Mouse (Mus musculus) CD4-positive helper T cell, adult 2 months (primary cell): ENCODE measurements around the gene Zkscan16.
A peak's percentile ranks its signal among the peaks of the same experiment; 100 is the strongest.

Source experiments
- DNase-seq: peaks from one replicate; pipeline ENCODE4 v3.0.0-alpha.2; 2012; ENCODE audit warnings: low read depth, missing footprints, low spot score

Gene Zkscan16

DNA sequence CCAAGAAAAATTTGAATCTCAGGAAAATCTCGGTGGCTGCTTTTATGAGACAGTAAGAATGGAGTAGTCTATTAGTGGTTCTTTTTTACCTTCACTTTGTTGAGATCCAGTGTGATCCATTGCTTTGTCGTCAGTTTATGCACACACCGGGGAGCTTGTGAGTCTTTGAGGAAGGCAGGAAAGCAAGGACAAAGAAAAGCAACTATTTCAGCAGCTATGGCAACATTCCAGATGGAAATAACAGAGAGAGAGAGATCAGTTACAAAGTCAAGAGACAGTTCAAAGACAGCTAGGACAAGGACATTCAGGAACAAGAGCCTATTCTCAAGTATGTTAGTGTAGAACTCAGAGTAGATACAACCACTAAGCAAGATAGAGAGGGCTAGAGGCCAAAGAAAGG is 7.6 kb upstream of the Zkscan16 start:
- DNase-seq, result no peak

DNA sequence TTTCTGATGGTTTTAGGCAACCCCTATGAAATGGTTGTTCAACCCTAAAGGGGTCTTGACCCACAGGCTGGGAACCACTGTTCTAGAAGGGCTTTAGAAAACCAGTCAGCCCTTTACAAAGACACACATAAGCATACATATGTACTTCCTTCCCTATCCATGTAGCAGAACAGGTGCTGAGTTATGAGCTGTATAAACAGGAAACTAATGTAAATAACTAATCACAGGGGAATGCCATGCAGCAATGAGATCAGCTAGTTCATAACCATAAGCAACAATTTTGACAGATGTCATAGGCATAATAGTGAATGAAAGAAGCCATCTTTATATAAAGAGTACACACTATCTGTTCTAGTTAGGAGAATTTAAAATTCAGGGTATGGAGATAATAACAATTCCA is 1.8 kb upstream of the Zkscan16 start:
- DNase-seq, result no peak

DNA sequence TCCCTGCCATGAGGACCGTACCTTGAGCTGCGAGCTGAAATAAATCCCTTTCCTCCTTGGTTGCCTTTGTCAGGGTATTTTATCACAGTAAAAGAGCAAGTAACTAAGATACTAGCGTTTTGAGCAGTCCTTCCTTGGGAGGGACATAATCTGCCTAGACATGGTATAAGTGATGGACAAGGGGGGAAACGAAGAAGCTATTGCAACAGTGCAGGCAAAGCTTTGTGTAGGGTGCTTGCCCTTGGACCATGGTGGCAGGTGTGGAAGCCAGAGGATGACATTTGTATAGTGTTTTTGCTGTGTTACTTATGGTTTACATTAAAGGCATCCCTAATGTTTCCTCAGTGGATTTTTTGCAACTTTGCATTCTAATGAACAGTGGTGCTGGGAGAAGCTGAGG is 486 bp upstream of the Zkscan16 start:
- no peak for DNase-seq

DNA sequence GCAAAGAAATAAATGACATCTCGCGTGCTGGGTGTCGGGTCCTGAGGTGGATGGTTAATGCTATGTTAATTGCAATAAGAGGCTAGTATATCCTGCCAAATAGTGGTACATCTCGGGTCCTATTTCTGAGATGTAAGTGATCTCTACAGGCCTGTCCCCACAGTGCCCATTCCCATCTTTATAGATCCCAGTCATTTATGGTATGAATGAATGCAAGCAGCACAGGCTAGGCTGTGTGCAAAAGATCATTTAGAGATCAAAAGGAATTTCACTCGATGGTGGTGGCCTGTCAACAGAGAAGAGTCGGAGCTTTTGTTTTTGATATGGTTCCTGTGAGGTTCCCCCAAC is 752 bp downstream of the Zkscan16 start:
- DNase-seq, result peak; percentile 35

DNA sequence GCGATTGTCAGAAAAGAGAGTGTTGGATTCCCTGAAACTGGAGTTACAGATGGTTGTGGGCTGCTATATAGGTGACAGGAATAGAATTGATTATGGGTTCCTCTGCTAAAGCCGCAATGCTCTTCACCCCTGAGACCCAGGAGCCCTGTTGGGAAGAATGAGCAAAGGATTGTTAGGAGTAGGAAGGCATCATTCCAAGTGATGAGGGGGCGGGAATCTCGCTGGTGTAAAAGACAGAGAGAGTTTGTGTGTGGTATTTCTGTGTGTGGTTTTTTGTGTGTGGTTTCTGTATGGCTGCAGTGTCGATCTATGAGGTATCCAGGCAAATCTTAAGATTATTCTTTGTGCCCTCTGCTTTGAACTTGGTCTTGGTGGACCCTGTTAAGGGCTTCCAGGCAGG is 1.3 kb downstream of the Zkscan16 start:
- DNase-seq, result no peak

DNA sequence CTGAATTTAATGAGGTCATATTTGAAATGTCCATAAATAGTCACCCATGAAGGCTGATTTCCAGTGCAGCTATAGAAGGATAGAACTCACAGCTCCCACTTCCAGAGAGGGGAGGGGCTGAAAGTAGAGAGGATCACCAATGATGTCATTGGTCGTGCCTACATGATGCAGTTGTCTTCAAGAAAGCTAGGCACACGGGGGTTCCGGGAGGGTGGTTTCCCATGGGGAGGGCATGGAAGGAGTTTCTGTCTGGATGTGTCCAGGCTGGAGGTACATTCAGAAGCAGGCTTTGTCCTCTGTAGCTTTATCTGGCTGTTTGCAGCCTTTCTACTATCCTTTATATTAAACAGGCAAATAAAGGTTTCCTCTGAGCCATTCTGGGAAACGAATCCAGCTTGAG is 5.0 kb downstream of the Zkscan16 start:
- DNase-seq, result no peak

DNA sequence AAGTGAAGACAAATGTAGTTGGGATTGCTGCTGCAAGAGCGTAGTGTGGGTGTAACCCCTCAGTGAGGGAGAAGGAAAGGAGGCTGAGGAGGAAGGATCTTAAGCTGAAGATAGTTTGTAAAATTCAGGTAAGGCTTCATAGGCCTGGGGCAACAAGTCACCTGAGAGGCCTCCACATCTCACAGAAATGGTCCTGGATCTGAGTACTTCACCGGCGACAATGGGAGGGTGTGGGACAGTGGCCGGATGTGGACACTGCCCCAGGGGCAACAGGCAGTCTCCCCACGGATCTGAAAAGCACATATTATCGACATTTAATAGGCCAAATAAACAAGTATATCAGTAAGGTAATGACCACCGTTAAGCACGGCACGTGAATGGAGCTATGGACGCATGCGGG is 9.2 kb downstream of the Zkscan16 start:
- no peak for DNase-seq

DNA sequence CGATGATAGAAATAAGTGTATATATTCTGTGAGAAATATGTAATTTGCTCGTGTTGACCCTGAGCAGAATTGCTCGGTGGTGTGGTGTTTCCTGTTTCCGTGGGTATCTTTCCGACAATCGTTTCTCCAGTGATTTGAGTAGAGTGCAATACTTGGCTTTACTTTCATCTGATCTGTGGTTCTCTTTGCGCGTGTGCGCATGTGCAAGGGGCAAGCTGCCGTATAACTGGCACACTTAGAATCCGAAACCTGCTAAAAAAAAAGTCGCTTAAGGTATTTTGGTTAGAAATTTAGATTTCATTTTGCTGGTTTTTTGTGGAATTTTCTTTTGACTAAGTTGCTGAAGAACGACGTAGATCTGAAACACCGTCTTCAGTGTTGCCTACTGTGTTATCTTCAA is 18.3 kb downstream of the Zkscan16 start:
- peak; percentile 14 for DNase-seq

DNA sequence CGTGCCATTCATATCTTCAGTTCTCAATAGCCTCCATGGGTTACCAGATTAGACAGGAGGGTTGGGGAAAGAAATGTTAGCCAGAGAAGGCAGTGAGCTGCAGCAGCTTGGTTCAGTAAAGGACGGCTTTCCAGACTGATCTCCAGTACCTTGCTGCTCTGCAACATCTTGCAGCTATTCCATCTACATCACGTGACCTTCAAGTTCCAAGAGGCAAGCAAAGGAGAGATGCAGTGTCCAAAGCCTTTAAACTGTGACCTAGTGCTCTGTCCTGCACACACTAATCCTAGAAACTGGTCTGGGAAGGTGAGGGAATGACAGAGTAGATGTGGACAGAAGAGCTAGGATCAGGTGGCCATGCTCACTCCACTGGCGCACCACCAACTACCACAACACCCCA is 19.8 kb downstream of the Zkscan16 start:
- DNase-seq, result no peak

DNA sequence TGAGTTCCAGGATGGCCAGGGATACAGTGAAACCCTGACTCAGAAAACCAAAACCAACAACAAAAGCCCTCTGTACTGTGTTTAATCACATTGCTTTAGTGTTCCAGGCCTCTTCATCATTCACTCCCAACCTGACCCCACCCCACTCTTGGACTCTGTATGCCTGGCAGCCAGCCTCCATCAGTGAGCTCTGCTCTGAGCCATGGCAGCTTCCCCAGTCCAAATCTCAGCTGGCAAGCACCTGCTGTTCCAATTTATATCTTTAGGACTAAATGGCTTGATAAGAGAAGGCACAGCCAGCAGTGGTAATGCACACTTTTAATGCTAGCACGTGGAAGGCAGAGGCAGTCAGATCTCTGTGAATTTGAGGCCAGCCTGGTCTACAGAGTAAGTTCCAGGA is 21.7 kb downstream of the Zkscan16 start:
- DNase-seq, result no peak

DNA sequence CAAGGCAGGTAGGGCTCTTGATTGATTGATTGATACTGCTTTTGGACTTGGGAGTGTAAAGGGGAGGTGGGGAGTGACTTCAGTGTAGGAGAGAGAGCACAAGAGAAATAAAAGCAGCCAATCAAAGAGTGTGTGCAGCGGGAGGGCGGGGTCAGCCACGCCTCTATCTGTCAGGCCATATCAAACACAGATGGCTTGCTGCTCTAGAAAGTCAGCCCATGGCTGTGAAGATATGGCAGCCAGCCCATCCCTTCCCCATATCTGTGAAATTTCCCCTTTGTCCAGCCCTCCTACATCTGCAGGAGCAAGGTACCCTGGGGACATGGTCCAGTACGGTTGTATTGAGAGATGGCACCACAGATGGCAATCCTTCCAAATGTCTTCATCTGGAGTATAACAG is 27.2 kb downstream of the Zkscan16 start:
- no peak for DNase-seq

DNA sequence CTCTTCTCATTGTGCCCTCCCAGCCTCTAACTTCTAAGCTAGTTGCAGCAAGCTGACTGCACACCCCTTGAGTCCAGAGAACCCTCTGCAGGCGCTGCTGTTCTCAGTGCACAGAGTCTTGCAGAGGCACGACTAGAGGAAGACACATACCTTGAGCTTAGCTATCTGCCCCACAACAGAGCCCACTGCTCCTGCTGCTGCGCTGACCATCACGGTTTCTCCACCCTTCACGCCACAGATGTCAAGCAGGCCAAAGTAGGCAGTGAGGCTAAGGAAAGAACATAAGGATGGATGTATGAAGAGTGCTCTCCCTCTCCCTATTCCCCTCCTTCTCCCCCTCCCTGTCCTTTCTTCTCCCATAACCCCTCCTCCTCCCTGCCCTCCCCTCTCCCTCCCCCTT is 32.3 kb downstream of the Zkscan16 start:
- DNase-seq, result no peak

DNA sequence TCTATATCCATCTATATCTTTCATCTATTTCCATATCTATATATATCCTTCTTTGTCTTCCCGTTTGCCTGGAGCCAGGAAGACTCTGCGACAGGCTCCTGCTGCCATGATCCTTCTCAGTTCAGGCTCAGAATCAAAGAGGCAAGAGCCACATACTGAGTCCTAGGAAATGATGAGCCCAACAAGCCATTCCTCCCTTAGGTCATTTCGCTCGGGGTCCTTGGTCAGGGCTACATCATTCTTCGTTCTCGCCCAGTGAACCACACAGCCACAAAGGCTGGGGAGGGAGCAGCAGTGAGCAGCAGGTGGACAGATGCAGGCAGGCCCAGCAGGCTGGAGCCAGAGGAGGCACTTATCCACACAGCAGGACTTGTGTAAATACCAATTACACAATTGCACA is 38.0 kb downstream of the Zkscan16 start:
- no peak for DNase-seq

DNA sequence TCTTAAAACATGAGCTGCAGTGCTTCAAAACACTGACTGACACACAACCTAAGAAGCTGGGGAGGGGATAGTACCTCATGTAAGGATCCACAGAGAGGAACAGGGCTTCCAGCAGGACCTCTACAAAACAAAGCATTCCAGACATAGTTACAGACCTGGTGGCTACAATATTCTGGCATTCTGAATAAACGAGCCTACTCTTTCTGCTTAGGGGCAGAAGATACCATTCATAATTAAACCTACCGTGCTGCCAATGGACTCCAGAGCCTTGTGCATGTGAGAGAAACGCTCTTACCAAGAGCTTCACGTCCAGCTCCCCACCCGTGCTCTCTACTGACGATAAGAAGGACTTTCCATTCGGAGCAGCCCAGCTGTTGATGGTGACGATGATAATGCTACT is 39.4 kb downstream of the Zkscan16 start:
- DNase-seq, result no peak

DNA sequence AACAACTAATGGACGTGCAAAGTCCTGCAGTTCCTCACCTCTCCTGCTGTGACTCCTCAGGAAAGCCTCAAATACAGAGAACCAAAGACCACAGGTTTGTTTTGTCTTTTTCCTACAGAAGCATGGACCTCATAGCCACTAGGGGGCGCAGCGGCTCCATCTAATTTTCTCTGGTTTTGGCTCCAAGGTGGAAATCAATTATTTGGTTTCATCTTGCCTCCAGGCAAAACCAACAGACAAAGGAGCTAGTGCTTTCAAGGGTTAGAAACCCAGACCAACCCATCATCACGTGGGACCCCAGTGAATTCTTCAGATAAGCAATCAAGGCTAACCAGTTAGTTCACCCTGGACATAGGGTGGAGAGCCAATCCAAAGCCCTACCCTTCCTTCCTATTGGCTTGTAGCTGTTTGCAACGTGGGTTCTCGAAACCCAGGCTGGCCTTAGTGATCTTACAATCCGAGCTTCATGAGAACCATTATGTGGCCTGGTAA is 41.8 kb downstream of the Zkscan16 start:
- peak; percentile 75 for DNase-seq

DNA sequence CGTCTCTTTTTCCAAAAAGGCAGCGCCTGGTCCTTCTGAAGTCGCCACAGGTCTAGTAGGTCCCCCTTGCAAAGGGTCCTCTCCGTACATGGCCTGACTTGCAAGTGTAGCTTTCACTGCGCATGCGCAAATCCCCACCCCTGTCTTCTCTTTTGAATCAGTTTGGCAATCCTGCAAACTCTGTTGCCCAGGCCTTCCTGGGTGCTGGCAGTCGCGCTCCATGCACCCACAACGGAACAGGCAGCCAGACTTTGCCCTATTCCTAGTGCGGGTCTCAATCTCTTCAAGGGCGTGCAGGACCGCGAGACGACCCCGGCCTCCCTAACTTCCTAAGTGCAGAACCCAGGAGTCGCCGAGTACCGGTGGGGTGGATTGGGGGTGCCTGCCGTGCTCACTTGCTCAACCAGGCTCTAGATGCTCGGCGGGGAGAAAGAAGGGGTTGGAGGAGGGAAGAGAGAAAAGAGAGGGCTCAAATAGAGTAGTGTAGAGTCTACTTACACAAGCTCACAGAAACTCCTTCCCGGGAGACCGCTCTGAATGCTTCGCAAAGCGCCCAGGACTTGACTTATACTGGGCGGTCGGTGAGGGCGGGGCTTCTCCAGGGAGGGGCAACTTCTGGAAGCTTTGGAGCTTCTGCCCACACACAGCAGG is 43.2 kb downstream of the Zkscan16 start, which contains the start of gene Ptgr1:
Gene Ptgr1 (minus strand): TSS at position 580 of the 651 bp plus-strand sequence.
- peak; percentile 72 for DNase-seq

DNA sequence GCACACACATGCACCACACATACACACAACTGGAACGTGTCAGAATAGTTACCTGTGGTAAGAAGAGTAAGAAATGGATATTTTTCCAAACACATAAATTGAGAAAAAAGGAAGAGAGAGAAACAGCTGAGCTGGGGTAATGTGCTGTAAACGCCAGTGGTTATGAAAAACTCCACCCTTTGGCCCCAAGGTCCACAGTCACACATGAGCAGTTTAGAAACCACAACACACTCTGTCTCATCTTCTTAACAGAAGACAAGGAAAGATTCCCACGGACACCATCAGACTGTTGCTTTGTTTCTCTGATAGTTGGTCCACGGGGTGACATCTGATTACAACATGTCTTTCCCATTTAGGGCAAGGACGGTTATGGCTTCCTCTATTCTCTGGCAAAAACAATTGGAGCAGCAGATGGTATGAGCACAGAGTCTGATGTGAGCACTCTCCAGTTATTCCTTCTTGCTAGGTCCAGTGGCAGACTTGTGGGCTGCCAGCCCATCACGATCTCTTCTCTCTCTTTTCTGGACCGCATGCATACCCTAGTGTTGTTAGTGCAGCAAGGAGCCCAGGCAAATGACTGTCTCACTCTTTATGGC is 46.0 kb downstream of the Zkscan16 start:
- DNase-seq, result no peak

DNA sequence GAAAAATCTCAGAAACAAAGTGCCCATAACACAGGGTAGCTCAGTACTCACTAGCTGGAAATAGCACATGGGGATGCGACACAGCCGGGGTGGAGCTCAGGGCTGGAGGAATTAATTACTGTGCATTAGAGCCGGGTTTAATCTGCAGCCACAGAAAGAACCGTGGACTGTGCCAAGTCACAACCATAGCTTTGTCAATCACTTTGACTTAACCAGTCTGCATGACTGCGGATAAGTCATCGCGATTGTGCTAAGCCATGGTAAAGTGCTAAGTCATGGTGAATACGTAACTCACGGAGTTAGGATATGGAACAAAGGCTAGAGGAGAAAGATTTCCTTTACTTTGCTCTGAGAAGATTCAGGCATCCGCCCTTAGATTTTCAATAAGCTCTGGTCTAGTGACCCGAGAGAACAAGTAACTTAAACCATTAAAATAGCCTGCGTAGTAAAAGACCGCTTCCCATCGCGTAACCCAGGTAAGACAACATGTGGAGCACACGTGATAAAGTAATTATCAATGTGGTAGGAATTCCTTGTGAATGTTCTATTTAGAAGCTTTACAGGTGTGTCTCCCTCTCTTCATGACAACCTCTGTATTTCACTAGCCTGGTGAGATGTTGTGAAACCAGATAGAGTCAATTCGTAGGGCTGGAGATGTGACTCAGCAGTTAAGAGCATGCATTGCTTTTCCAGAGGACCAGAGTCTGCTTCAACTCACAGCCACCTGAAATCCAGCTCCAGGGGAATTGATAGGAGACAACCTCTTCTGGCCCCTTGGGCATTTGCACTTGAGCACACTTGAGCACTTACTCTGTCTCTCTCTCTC is 47.4 kb downstream of the Zkscan16 start:
- DNase-seq, result no peak

DNA sequence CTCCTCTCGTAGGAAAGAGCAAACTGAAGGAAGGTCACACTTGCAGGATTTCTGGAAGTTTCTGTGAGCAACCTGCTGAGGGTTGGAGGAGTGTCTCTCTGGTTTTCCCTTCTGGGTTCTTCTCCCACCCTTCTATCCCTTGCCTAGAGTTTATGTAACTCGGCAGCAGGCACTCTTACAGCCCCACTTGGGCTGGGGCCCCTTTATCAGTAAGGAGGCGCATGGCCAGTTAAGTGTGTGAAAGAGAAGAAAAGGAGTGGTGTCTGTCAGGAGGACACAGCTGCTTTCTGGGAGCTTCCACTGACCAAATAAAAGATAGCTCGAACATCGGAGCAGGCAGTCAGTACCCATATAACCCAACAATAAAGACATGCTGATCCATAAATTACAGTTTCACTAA is 48.8 kb downstream of the Zkscan16 start:
- DNase-seq, result no peak

DNA sequence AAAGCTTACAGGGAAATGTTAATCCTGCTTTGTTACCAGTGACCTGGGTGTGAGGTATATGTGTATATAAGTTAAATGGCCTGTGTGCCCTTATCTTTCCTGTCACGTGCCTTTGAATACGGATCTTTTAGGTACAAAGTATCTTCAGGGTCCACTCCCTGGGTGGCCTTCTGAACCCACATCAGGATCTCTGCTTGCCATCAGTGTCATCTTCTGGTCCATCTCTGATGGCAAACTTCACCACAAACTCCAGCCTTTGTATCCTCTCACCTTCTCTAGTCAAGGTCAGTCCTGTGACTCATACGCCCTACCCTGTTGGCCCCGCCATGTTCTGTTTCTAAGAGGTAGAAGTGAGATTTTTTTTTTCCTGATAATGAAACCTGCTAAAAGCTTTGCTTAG is 51.3 kb downstream of the Zkscan16 start, which contains the start of gene Dnajc25:
Gene Dnajc25 (plus strand): TSS at position 301 of the 400 bp plus-strand sequence.
- no peak for DNase-seq

DNA sequence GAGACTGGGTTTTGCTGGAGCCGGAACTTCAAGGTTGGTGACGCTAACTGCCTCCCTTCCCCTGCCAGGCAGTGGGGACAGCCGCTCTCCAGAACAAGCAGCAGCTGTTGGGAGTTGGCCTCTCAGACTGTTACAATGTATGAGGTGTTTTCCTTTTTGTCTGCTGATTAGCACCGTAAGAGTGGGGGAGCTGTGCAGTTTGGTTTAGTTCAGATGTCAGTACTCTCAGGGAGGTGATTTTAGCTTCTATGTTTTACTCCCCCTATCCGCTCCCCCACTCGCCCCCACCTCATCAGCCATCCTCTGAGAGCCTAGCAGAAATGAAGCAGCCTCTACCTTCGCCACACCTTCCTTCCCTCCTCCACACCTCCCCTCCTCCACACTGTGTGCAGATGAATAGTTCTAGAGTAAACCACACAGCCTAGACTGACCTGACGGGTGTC is 51.8 kb downstream of the Zkscan16 start:
- DNase-seq, result no peak

DNA sequence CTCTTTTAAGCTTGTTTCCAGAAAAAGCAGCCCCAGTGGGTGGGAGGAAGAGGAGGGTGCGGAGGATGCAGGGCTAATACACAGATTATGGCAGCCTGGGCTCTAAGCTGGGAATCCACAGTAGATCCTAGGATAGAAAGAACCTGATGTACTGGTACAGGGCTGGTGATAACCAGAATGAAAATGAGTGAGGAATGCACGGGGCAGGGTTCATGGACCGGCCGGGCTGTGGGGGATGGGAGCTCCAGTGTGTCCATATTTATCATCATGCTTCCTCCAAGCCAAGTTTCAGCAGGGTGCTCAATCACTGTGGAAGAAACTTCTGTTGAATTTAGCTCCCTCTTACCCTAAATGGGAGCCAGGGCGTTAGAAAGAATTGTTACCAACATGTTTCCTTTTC is 53.7 kb downstream of the Zkscan16 start:
- DNase-seq, result no peak

DNA sequence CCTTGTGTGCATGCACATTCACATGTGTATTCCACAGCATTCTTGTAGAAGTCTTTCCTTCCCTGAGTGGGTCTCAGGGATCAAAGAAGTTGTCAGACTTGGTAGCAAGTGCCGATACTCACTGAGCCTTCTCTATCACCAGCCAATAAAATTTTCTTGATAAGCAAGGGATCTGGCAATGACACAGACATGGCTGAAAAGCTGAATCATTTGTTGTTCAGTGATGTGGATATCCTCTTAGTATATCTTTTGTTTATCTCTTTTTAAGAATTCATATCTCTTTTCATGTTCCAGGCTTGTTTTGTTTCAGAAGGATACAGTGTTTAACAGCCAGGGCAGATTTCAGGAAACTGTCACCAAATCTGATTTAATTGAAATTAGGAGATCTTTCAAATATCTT is 55.3 kb downstream of the Zkscan16 start:
- no peak for DNase-seq
